Mouse (Mus musculus): ENCODE data around the gene Tmem120b.

GRCm38 (mm10) chr5:123057366-123058250, 10.6 kb upstream of the Tmem120b start:
- TF ChIP-seq CTCF (IDR thresholded peaks at IDR 0.05) (peak; percentile 72), EP300 (IDR thresholded peaks at IDR 0.05) (peak; percentile 28; the same call in 1 of the 2 replicates)

All from lung, postnatal 0 days (tissue).